Mouse (Mus musculus) liver, embryonic 15.5 days (tissue): ENCODE measurements around the gene 6030408B16Rik. TPM values are rescaled to one million over a fixed set of nuclear protein-coding genes. Genes with fewer than 3 reads are reported as not detected.

Experiments used
- ATAC-seq: fragments of 200-750 bp; cut with Nextera tagmentation; 2 replicates; pipeline ENCODE4 v1.8.0; 2017; ENCODE audit warnings: moderate number of reproducible peaks, mild to moderate bottlenecking, moderate library complexity; ENCODE audit not compliant: insufficient read depth
- H3K27ac ChIP-seq: fragments of 300-500 bp; sonication (generic); replicated peaks from 2 replicates; pipeline ENCODE4 v1.5.1; 2015; ENCODE audit warnings: mild to moderate bottlenecking, inconsistent platforms
- H3K27me3 ChIP-seq: fragments of 300-500 bp; sonication (generic); 2 replicates; pipeline ENCODE4 v1.6.1; 2015; ENCODE audit warnings: mild to moderate bottlenecking, inconsistent platforms
- H3K36me3 ChIP-seq: fragments of 300-500 bp; sonication (generic); replicated peaks from 2 replicates; pipeline ENCODE4 v1.6.1; 2015; ENCODE audit warnings: moderate library complexity, mild to moderate bottlenecking, inconsistent platforms
- H3K4me1 ChIP-seq: fragments of 300-500 bp; sonication (generic); replicated peaks from 2 replicates; pipeline ENCODE4 v1.6.1; 2015; ENCODE audit warnings: inconsistent platforms
- H3K4me2 ChIP-seq: fragments of 300-500 bp; sonication (generic); 2 replicates; pipeline ENCODE4 v1.6.1; 2015; ENCODE audit warnings: moderate library complexity, mild to moderate bottlenecking, inconsistent platforms
- H3K4me3 ChIP-seq: fragments of 300-500 bp; sonication (generic); replicated peaks from 2 replicates; pipeline ENCODE4 v1.5.1; 2015; ENCODE audit warnings: mild to moderate bottlenecking, inconsistent platforms
- H3K9ac ChIP-seq: fragments of 300-500 bp; sonication (generic); 2 replicates; pipeline ENCODE4 v1.6.1; 2015; ENCODE audit warnings: moderate library complexity, mild to moderate bottlenecking, inconsistent platforms
- H3K9me3 ChIP-seq: fragments of 300-500 bp; sonication (generic); replicated peaks from 2 replicates; pipeline ENCODE4 v1.6.1; 2016; ENCODE audit warnings: inconsistent platforms
- WGBS: fragments of 180-500 bp; shearing (Covaris S2); methylation state at CpG from one replicate; pipeline ENCODE4 v1.1.7; 2015; ENCODE audit warnings: mixed read lengths; ENCODE audit not compliant: insufficient replicate concordance; 5-methylcytosine and 5-hydroxymethylcytosine counted together
- polyA plus RNA-seq: library from polyadenylated mRNA; unstranded; fragments of >200 nt; fragmentation: Nextera tagmentation; extraction: Ambion mirVana; gene quantifications from 2 replicates; pipeline ENCODE4 v1.2.1, GENCODE M21; 2015

The 6030408B16Rik gene
- polyA plus RNA-seq, 1 experiment from 2014 or later: 0.30 TPM

DNA sequence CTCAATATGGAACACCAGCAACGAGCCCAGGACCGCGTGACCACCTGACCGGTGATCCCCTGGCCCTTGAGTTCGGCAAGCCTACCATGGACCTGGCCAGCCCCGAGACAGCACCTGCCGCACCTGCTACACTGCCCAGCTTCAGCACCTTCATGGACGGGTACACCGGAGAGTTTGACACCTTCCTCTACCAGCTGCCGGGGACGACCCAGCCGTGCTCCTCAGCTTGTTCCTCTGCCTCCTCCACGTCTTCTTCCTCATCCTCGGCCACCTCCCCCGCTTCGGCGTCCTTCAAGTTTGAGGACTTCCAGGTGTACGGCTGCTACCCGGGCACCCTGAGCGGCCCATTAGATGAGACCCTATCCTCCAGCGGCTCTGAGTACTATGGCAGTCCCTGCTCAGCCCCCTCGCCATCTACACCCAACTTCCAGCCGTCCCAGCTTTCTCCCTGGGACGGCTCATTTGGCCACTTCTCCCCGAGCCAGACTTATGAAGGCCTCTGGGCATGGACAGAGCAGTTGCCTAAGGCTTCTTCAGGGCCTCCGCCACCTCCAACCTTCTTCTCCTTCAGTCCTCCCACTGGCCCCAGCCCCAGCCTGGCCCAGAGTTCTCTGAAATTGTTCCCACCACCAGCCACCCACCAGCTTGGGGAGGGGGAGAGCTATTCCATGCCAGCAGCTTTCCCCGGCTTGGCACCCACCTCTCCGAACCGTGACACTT, 22.8 kb upstream of the 6030408B16Rik start:
- Histone ChIP-seq H3K27ac (no peak overlapping the region), H3K4me3 (no peak overlapping the region), H3K27me3 (peaks cover 47% of the 10 kb centered on the region), H3K36me3 (no peaks in the 10 kb centered on the region), H3K4me1 (peaks cover 9% of the 10 kb centered on the region), H3K4me2 (no peak overlapping the region), H3K9me3 (no peaks in the 10 kb centered on the region), H3K9ac (no peak overlapping the region)
- WGBS: 80% methylated on average over 29 of the region's 29 CpGs
- ATAC-seq: no peak

DNA sequence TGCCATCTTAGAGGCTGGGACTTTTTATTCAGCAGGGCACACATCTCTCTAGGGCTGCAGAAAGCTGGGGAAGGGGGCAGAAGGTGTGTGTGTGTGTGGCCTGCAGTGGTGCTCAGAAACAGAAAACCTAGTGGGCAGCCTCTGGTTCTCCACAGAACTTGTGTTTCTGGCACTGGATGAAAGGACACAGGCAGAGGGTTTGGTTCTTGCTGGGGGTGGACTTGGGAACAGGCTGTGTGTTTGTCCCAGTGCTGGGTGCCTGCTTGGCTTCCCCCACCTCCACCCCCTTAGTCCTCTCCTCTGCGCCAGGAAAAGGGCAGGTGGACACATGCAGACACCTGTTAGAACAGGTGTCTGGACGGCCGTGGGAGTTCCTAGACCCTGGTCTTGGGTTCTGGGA, 21.9 kb upstream of the 6030408B16Rik start:
- Histone ChIP-seq H3K36me3 (no peaks in the 10 kb centered on the region), H3K9me3 (no peaks in the 10 kb centered on the region), H3K9ac (no peak overlapping the region), H3K27me3 (peaks cover 38% of the 10 kb centered on the region), H3K27ac (no peak overlapping the region), H3K4me2 (no peak overlapping the region), H3K4me3 (no peak overlapping the region), H3K4me1 (peaks cover 6% of the 10 kb centered on the region)
- WGBS: 60% methylated on average over 3 of the region's 3 CpGs
- ATAC-seq: no peak

GRCm38 (mm10) chr15:101271513-101271912, 21.5 kb upstream of the 6030408B16Rik start:
- Histone ChIP-seq H3K36me3 (no peaks in the 10 kb centered on the region), H3K27ac (no peak overlapping the region), H3K4me1 (0 out of 2 replicates have a peak, but pooled peaks cover 4% of the 10 kb centered on the region), H3K4me3 (no peak overlapping the region), H3K27me3 (peaks cover 34% of the 10 kb centered on the region), H3K9ac (no peak overlapping the region), H3K9me3 (no peaks in the 10 kb centered on the region), H3K4me2 (no peak overlapping the region)
- ATAC-seq: no peak
- 82% methylated on average over 15 of the region's 15 CpGs for WGBS

- no peaks in the 10 kb centered on the region for H3K9me3 ChIP-seq
- no peaks in the 10 kb centered on the region for H3K36me3 ChIP-seq
- no peaks in the 10 kb centered on the region for H3K4me1 ChIP-seq
- 27% methylated on average over 6 of the region's 6 CpGs for WGBS
- H3K27me3 ChIP-seq: 0 out of 2 replicates have a peak, but pooled peaks cover 8% of the 10 kb centered on the region
- H3K4me2 ChIP-seq: no peak overlapping the region
- ATAC-seq: no peak
- no peak overlapping the region for H3K4me3 ChIP-seq
- no peak overlapping the region for H3K9ac ChIP-seq
- H3K27ac ChIP-seq: no peak overlapping the region
Measured at GRCm38 (mm10) chr15:101274380-101274779, 18.6 kb upstream of the 6030408B16Rik start.

- no peak overlapping the region for H3K4me3 ChIP-seq
- H3K4me1 ChIP-seq: no peaks in the 10 kb centered on the region
- WGBS: 67% methylated on average over 11 of the region's 11 CpGs
- H3K36me3 ChIP-seq: no peaks in the 10 kb centered on the region
- H3K27ac ChIP-seq: no peak overlapping the region
- H3K9me3 ChIP-seq: no peaks in the 10 kb centered on the region
- H3K27me3 ChIP-seq: no peaks in the 10 kb centered on the region
- H3K9ac ChIP-seq: no peak overlapping the region
- no peak overlapping the region for H3K4me2 ChIP-seq
- ATAC-seq: no peak
Measured at GRCm38 (mm10) chr15:101277351-101277899, 15.6 kb upstream of the 6030408B16Rik start.

- Histone ChIP-seq H3K9me3 (no peaks in the 10 kb centered on the region), H3K4me3 (no peak overlapping the region), H3K27ac (no peak overlapping the region), H3K9ac (no peak overlapping the region), H3K4me1 (peaks cover 10% of the 10 kb centered on the region; the same call in 1 of the 2 replicates), H3K27me3 (no peaks in the 10 kb centered on the region), H3K4me2 (no peak overlapping the region), H3K36me3 (no peaks in the 10 kb centered on the region)
- ATAC-seq: no peak
- WGBS: 50% methylated on average over 5 of the region's 5 CpGs
Measured at GRCm38 (mm10) chr15:101278589-101278988, 14.4 kb upstream of the 6030408B16Rik start.

DNA sequence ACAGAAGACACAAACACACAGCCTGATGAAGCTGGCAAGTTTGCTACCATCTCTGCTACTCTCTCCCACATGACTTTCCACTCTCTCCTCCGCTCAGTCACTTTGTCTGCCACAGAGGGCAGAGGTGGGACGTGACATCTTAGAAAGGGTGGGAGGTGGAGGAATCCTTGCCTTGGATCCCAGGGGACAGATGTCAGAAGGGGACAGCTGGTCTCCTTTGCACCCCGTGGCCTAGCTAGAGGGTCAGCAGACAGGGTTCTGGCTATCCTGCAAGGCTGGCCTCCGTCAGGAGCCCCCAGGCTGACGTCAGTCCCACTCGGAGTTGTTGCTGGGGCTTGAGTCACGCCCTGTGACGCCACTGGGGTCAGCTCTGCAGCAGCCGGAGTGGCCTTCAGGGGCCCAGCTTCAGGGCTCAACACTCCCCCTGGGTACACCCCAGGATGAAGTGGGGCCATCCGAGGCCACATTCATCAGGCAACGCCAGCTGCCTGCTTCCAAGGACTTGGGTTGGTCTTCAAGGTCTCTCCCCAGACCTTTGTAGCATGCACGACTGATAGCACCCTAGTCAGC, 13.5 kb upstream of the 6030408B16Rik start:
- Histone ChIP-seq H3K4me1 (peaks cover 12% of the 10 kb centered on the region), H3K27me3 (no peaks in the 10 kb centered on the region), H3K9ac (no peak overlapping the region), H3K36me3 (no peaks in the 10 kb centered on the region), H3K9me3 (no peaks in the 10 kb centered on the region), H3K4me3 (no peak overlapping the region), H3K4me2 (no peak overlapping the region), H3K27ac (no peak overlapping the region)
- 53% methylated on average over 12 of the region's 12 CpGs for WGBS
- no peak for ATAC-seq

DNA sequence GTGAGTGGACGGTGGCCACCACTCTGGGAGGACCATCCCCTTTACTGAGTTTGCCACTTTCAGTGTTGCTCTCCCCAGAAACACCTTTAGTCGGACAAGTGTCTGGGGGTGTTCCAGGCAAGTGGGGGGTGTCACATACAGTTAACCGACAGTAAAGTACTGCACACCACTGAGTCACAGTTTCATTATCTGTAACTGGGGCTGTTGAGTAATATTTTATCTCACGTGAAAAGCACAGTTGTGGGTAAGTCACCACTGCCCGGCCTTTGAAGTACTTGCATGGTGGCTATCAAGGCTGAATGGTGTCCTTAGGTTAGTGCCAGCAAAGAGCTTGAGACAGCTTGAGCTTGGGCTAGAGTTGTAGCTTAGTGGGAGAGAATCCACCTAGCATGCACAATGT, 10.5 kb upstream of the 6030408B16Rik start:
- H3K4me1 ChIP-seq: peaks cover 26% of the 10 kb centered on the region
- 39% methylated on average over 5 of the region's 5 CpGs for WGBS
- H3K27me3 ChIP-seq: no peaks in the 10 kb centered on the region
- ATAC-seq: no peak
- no peak overlapping the region for H3K4me2 ChIP-seq
- H3K4me3 ChIP-seq: no peak overlapping the region
- H3K36me3 ChIP-seq: peaks cover 11% of the 10 kb centered on the region
- no peak overlapping the region for H3K9ac ChIP-seq
- no peaks in the 10 kb centered on the region for H3K9me3 ChIP-seq
- H3K27ac ChIP-seq: no peak overlapping the region

- ATAC-seq: no peak
- Histone ChIP-seq H3K27ac (peak overlapping the region; percentile 79), H3K9me3 (no peaks in the 10 kb centered on the region), H3K4me3 (peak overlapping the region; percentile 80), H3K36me3 (peaks cover 20% of the 10 kb centered on the region), H3K9ac (peak overlapping the region; percentile 84), H3K27me3 (no peaks in the 10 kb centered on the region), H3K4me1 (peaks cover 26% of the 10 kb centered on the region), H3K4me2 (peak overlapping the region; percentile 88)
- 1% methylated on average over 26 of the region's 26 CpGs for WGBS
Measured at GRCm38 (mm10) chr15:101283183-101283910, 9.7 kb upstream of the 6030408B16Rik start.

- peaks cover 27% of the 10 kb centered on the region for H3K36me3 ChIP-seq
- no peaks in the 10 kb centered on the region for H3K27me3 ChIP-seq
- WGBS: under 1% methylated on average over 61 of the region's 61 CpGs
- no peaks in the 10 kb centered on the region for H3K9me3 ChIP-seq
- peak within 1 kb of the TSS; percentile 79 for H3K27ac ChIP-seq
- H3K4me3 ChIP-seq: peak within 1 kb of the TSS; percentile 80
- peak; percentile 95 for ATAC-seq
- peak within 1 kb of the TSS; percentile 84 for H3K9ac ChIP-seq
- H3K4me1 ChIP-seq: peaks cover 26% of the 10 kb centered on the region
- H3K4me2 ChIP-seq: peak within 1 kb of the TSS; percentile 88
Measured at GRCm38 (mm10) chr15:101283911-101284750, 8.9 kb upstream of the 6030408B16Rik start, which contains the start of gene Atg101. Atg101 (plus strand) TSS chr15:101284272.
